Mouse (Mus musculus) thymus, adult 2 months (tissue): ENCODE measurements around the gene Ntmt1.

ENCODE experiments used
- CTCF ChIP-seq: fragments of 200-500 bp; IDR thresholded peaks from 2 replicates; pipeline ENCODE4 v1.5.1; 2012; ENCODE audit warnings: mild to moderate bottlenecking, control low read depth, low read length, moderate library complexity, borderline replicate concordance; ENCODE audit not compliant: control insufficient read depth, poor library complexity, insufficient read depth; ENCODE audit errors: extremely low read depth
- POLR2A ChIP-seq: fragments of 200-500 bp; IDR thresholded peaks from 2 replicates; pipeline ENCODE4 v1.6.1; 2012; ENCODE audit warnings: mild to moderate bottlenecking, low read length, control low read depth, moderate library complexity; ENCODE audit not compliant: control insufficient read depth, poor library complexity, insufficient read depth; ENCODE audit errors: extremely low read depth

DNA sequence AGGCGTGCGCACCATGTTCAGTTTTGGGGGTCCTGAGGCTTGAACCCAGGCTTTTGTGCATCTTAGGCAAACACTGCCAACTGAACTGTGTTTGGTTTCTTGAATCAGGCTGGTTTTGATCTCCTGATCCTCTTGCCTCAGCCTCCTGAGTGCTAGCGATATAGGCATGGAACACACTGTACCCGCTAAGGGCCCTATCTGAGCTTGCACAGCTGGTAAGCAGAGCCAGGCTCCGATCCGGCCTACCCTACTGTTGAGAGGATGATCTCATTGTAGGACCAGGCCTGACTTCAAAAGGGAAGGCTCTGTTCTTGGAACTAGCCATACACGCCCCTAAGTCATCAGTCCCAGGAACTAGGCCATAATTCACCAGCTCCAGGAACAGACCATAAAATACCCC is 2.9 kb downstream of the Ntmt1 start:
- TF ChIP-seq CTCF (no peak), POLR2A (no peak)
